Comparison of ENCODE assay signal across 16 mouse cellular contexts in genomic region chr13:69576676-69577075, GRCm38 (mm10). TPM values are rescaled to one million over a fixed set of nuclear protein-coding genes. Genes with fewer than 3 reads are reported as not detected.
DNase-seq lines count a peak whose midpoint lies in the region; ATAC-seq lines count a peak whose summit lies in the region.
"Had no signal": no experiment of that assay in that cellular context is flagged by ENCODE, and none has a peak within 500 bp of the region (broad histone marks: within the 10 kb centered on the region; RNA-seq: fewer than 3 reads in every experiment).

No protein-coding gene starts in this region.

- H3K9me3 ChIP-seq in heart, embryonic 11.5 days (replicated peaks; ENCODE audit: control insufficient read depth, low read length), result no peaks in the 10 kb centered on the region
- H3K9me3 ChIP-seq: embryonic facial prominence, embryonic 13.5 days; forebrain, embryonic 13.5 days; hindbrain, embryonic 10.5 days; liver, embryonic 13.5 days; midbrain, embryonic 15.5 days had no signal

- no peak overlapping the region for H3K27ac ChIP-seq in heart, embryonic 11.5 days (ENCODE audit: low read depth, low read length)
- H3K27ac ChIP-seq: embryonic facial prominence, embryonic 13.5 days; forebrain, embryonic 13.5 days; hindbrain, embryonic 10.5 days; liver, embryonic 13.5 days; midbrain, embryonic 15.5 days; stomach, postnatal 0 days had no signal

- intact Hi-C loops in heart, postnatal 14 days (cut with DNase I), result no loop called here
- intact Hi-C loops in left cerebral cortex, postnatal 4 days (cut with DNase I), result no loop called here

- peak; percentile 10 to 27 for DNase-seq in heart, postnatal 14 days
- peak; percentile 44 for DNase-seq in left cerebral cortex, postnatal 4 days
- no peak for DNase-seq in left cerebral cortex, adult 18-20 months (ENCODE audit: low spot score in 2 of 2)
- peak; percentile 66 for DNase-seq in MN1 (ENCODE audit: low spot score)
- peak; percentile 45 for DNase-seq in cerebellum, adult 11-12 months
- DNase-seq in frontal cortex, postnatal 36 days (ENCODE audit: low spot score in 2 of 2), result no peak
- no peak for DNase-seq in spleen, postnatal 4 days (ENCODE audit: low spot score in 2 of 2)
- DNase-seq: liver, embryonic 13.5 days; spleen, adult 18-20 months had no signal

- H3K4me3 ChIP-seq in heart, embryonic 11.5 days (ENCODE audit: low read depth, low read length), result no peak overlapping the region
- H3K4me3 ChIP-seq: embryonic facial prominence, embryonic 13.5 days; forebrain, embryonic 13.5 days; hindbrain, embryonic 10.5 days; liver, embryonic 13.5 days; midbrain, embryonic 15.5 days had no signal

- no peak for ATAC-seq in heart, embryonic 11.5 days (replicated peaks; ENCODE audit: insufficient number of reproducible peaks, low FRiP score, low TSS enrichment)
- ATAC-seq: forebrain, embryonic 13.5 days; inflammation-experienced regulatory T-cells, adult 6 months; midbrain, embryonic 15.5 days had no signal

- no peak overlapping the region for H3K4me2 ChIP-seq in heart, embryonic 11.5 days
- H3K4me2 ChIP-seq: embryonic facial prominence, embryonic 13.5 days; forebrain, embryonic 13.5 days; liver, embryonic 13.5 days; midbrain, embryonic 15.5 days had no signal

- 58% methylated on average over 11 of the region's 11 CpGs for WGBS in heart, embryonic 11.5 days (ENCODE audit: insufficient replicate concordance)

- H3K9ac ChIP-seq in heart, embryonic 11.5 days (ENCODE audit: low read depth, low read length), result no peak overlapping the region
- H3K9ac ChIP-seq: embryonic facial prominence, embryonic 13.5 days; forebrain, embryonic 13.5 days; liver, embryonic 13.5 days; midbrain, embryonic 15.5 days had no signal

- no peaks in the 10 kb centered on the region for H3K27me3 ChIP-seq in heart, embryonic 11.5 days (ENCODE audit: control insufficient read depth, insufficient read depth, low read length)
- H3K27me3 ChIP-seq: embryonic facial prominence, embryonic 13.5 days; forebrain, embryonic 13.5 days; liver, embryonic 13.5 days; midbrain, embryonic 15.5 days had no signal

- H3K4me1 ChIP-seq in heart, embryonic 11.5 days (ENCODE audit: control insufficient read depth, insufficient read depth, low read length), result no peaks in the 10 kb centered on the region
- H3K4me1 ChIP-seq: embryonic facial prominence, embryonic 13.5 days; forebrain, embryonic 13.5 days; hindbrain, embryonic 10.5 days; liver, embryonic 13.5 days; midbrain, embryonic 15.5 days had no signal

- H3K36me3 ChIP-seq in heart, embryonic 11.5 days (ENCODE audit: control insufficient read depth, insufficient read depth, low read length), result no peaks in the 10 kb centered on the region
- H3K36me3 ChIP-seq: embryonic facial prominence, embryonic 13.5 days; hindbrain, embryonic 10.5 days; liver, embryonic 13.5 days; midbrain, embryonic 15.5 days had no signal

RNA-seq across cellular contexts. Expression of gene Srd5a1, which starts 34.6 kb away (rescaled TPM):
- 1 to 10 TPM; 1.6 to 1.7 TPM for total RNA-seq in heart, postnatal 14 days (2021)
- 6.3 and 8.3 TPM in 2 replicates for polyA plus RNA-seq in heart, embryonic 11.5 days (2014; fragmentation: Nextera tagmentation; extraction: Ambion mirVana)
- 10 to 100 TPM; 16.5 to 18.9 TPM for total RNA-seq in left cerebral cortex, postnatal 4 days (2021)
- 1 to 10 TPM; 7.0 to 7.3 TPM for total RNA-seq in left cerebral cortex, adult 18-20 months (2021)

RNA-seq across cellular contexts. Expression of gene Tent4a, which starts 42.3 kb away (rescaled TPM):
- total RNA-seq in heart, postnatal 14 days (2021), result 10 to 100 TPM; 12.2 to 13.5 TPM
- 4.7 and 5.1 TPM in 2 replicates for polyA plus RNA-seq in heart, embryonic 11.5 days (2014; fragmentation: Nextera tagmentation; extraction: Ambion mirVana)
- 10 to 100 TPM; 49.2 to 49.7 TPM for total RNA-seq in left cerebral cortex, postnatal 4 days (2021)
- total RNA-seq in left cerebral cortex, adult 18-20 months (2021), result 10 to 100 TPM; 49.1 to 50.5 TPM

RNA-seq across cellular contexts. Expression of gene Nsun2, which starts 43.1 kb away (rescaled TPM):
- total RNA-seq in heart, postnatal 14 days (2021), result 10 to 100 TPM; 35.8 to 42.0 TPM
- 78.5 and 87.8 TPM in 2 replicates for polyA plus RNA-seq in heart, embryonic 11.5 days (2014; fragmentation: Nextera tagmentation; extraction: Ambion mirVana)
- 10 to 100 TPM; 84.5 to 89.7 TPM for total RNA-seq in left cerebral cortex, postnatal 4 days (2021)
- total RNA-seq in left cerebral cortex, adult 18-20 months (2021), result 10 to 100 TPM; 85.3 to 88.4 TPM

Comparison
In these comparisons a context has a peak if more than half of its experiments do, and no peak if none do; other contexts are left out.
1. DNase-seq: peak in heart, postnatal 14 days (2 of 2), left cerebral cortex, postnatal 4 days (single experiment), MN1 (single experiment) and cerebellum, adult 11-12 months (single experiment); none in left cerebral cortex, adult 18-20 months (0 of 2), frontal cortex, postnatal 36 days (0 of 2) and spleen, postnatal 4 days (0 of 2).